Mouse (Mus musculus) testis, postnatal 14 days (tissue): ENCODE measurements around the gene 4930402F06Rik.

ENCODE experiments used
- DNase-seq: peaks from one replicate; pipeline ENCODE4 v3.0.0; 2021; ENCODE audit warnings: low spot score

Gene 4930402F06Rik

GRCm38 (mm10) chr2:35397096-35397495 lies at the start of gene 4930402F06Rik:
Gene 4930402F06Rik (minus strand): TSS chr2:35397175.
- DNase-seq, result no peak

GRCm38 (mm10) chr2:35446300-35446699 lies 49.3 kb upstream of the 4930402F06Rik start:
- no peak for DNase-seq

- no peak for DNase-seq
Measured at GRCm38 (mm10) chr2:35445610-35446009, 48.6 kb upstream of the 4930402F06Rik start.

GRCm38 (mm10) chr2:35444764-35445262 lies 47.8 kb upstream of the 4930402F06Rik start:
- no peak for DNase-seq

GRCm38 (mm10) chr2:35443981-35444763 lies 47.2 kb upstream of the 4930402F06Rik start:
- DNase-seq, result no peak

- no peak for DNase-seq
Measured at GRCm38 (mm10) chr2:35443325-35443724, 46.4 kb upstream of the 4930402F06Rik start.

GRCm38 (mm10) chr2:35442079-35442478 lies 45.1 kb upstream of the 4930402F06Rik start:
- no peak for DNase-seq

GRCm38 (mm10) chr2:35441419-35441818 lies 44.4 kb upstream of the 4930402F06Rik start:
- DNase-seq, result no peak

GRCm38 (mm10) chr2:35440480-35440879 lies 43.5 kb upstream of the 4930402F06Rik start:
- DNase-seq, result no peak

- DNase-seq, result no peak
Measured at GRCm38 (mm10) chr2:35437796-35438195, 40.8 kb upstream of the 4930402F06Rik start.

- no peak for DNase-seq
Measured at GRCm38 (mm10) chr2:35434576-35435123, 37.7 kb upstream of the 4930402F06Rik start.

GRCm38 (mm10) chr2:35433428-35433827 lies 36.5 kb upstream of the 4930402F06Rik start:
- DNase-seq, result no peak

GRCm38 (mm10) chr2:35432472-35432871 lies 35.5 kb upstream of the 4930402F06Rik start:
- no peak for DNase-seq

GRCm38 (mm10) chr2:35432011-35432410 lies 35.0 kb upstream of the 4930402F06Rik start:
- no peak for DNase-seq

GRCm38 (mm10) chr2:35430806-35431205 lies 33.8 kb upstream of the 4930402F06Rik start:
- DNase-seq, result no peak

GRCm38 (mm10) chr2:35428615-35429300 lies 31.8 kb upstream of the 4930402F06Rik start:
- no peak for DNase-seq

GRCm38 (mm10) chr2:35427559-35427958 lies 30.6 kb upstream of the 4930402F06Rik start:
- no peak for DNase-seq

GRCm38 (mm10) chr2:35423711-35424339 lies 26.9 kb upstream of the 4930402F06Rik start:
- no peak for DNase-seq

GRCm38 (mm10) chr2:35422384-35422783 lies 25.4 kb upstream of the 4930402F06Rik start:
- DNase-seq, result no peak

- peak; percentile 33 for DNase-seq
Measured at GRCm38 (mm10) chr2:35420681-35421080, 23.7 kb upstream of the 4930402F06Rik start.

- no peak for DNase-seq
Measured at GRCm38 (mm10) chr2:35419671-35420070, 22.7 kb upstream of the 4930402F06Rik start.

GRCm38 (mm10) chr2:35419243-35419642 lies 22.3 kb upstream of the 4930402F06Rik start:
- no peak for DNase-seq
